Mouse (Mus musculus): ENCODE measurements around the gene Acbd6.

- no peak for TF ChIP-seq POLR2A (IDR thresholded peaks at IDR 0.05; ENCODE audit: low read depth, low read length)
- TF ChIP-seq CTCF (IDR thresholded peaks at IDR 0.05; ENCODE audit: extremely low read depth, insufficient read length, insufficient replicate concordance, low read depth, low read length), result no peak
Measured at GRCm38 (mm10) chr1:155574966-155575673, 17.2 kb downstream of the Acbd6 start.

Measured in small intestine, adult 2 months (tissue).